Mouse (Mus musculus) spleen, adult 2 months (tissue): ENCODE data around the gene Tmem260.

ENCODE experiments used
- CTCF ChIP-seq: fragments of 200-500 bp; IDR thresholded peaks from 2 replicates; pipeline ENCODE4 v1.5.1; 2011; ENCODE audit warnings: mild to moderate bottlenecking, inconsistent platforms; ENCODE audit not compliant: insufficient read depth, insufficient read length, insufficient replicate concordance; ENCODE audit errors: extremely low read depth
- POLR2A ChIP-seq: fragments of 200-500 bp; IDR thresholded peaks from 2 replicates; pipeline ENCODE4 v1.6.1; 2011; ENCODE audit warnings: low read depth, low read length, inconsistent platforms

DNA sequence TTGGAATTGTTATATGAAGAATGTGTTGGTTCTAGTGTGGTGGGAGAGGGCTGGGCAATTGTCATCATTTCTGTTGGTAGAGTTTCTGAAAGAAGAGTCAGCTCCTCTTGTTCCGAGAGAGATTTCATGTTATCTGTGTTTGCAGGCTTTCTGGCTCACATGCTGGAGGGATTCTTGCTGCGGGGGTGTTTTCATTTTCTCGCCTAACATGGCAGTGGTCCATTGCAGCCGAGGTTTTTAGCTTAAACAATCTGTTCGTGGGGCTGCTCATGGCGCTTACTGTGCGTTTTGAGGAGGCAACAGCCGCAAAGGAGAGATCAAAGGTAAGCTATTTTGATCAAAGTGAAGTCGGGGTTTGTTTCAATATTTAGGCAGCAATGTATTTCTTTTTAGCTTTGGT is 26.3 kb downstream of the Tmem260 start:
- TF ChIP-seq CTCF, result no peak
- no peak for TF ChIP-seq POLR2A
